Comparison of ENCODE assay signal across 16 mouse cellular contexts in genomic region chr1:37214144-37214543, GRCm38 (mm10). TPM values are rescaled to one million over a fixed set of nuclear protein-coding genes. Genes with fewer than 3 reads are reported as not detected.
"Had no signal": no experiment of that assay in that cellular context is flagged by ENCODE, and none has a peak within 500 bp of the region (broad histone marks: within the 10 kb centered on the region; RNA-seq: fewer than 3 reads in every experiment).

TSS of gene Cnga3 (plus strand) at chr1:37214434.

- H3K4me2 ChIP-seq: liver, embryonic 11.5 days; liver, embryonic 15.5 days had no signal

- H3K4me1 ChIP-seq: limb, embryonic 10.5 days; liver, embryonic 15.5 days had no signal

- H3K4me3 ChIP-seq: layer of hippocampus, adult 2 months; limb, embryonic 10.5 days; liver, embryonic 15.5 days had no signal

- ATAC-seq: lung, postnatal 0 days had no signal

- H3K27ac ChIP-seq: layer of hippocampus, adult 2 months; limb, embryonic 10.5 days; liver, embryonic 15.5 days had no signal

- H3K27me3 ChIP-seq: liver, embryonic 15.5 days had no signal

- DNase-seq: kidney, adult 18-20 months; kidney, postnatal 10 days; kidney, postnatal 4 days; lung, adult 2 months; lung, postnatal 36 days; right cerebral cortex, adult 18-20 months; right cerebral cortex, postnatal 25 days; thymus, postnatal 4 days had no signal

- H3K36me3 ChIP-seq: limb, embryonic 10.5 days; liver, embryonic 15.5 days had no signal

- H3K9ac ChIP-seq: liver, embryonic 15.5 days had no signal

- H3K9me3 ChIP-seq: limb, embryonic 10.5 days; liver, embryonic 15.5 days had no signal

RNA-seq across cellular contexts. Expression of gene Cnga3, which starts in this region (rescaled TPM):
- total RNA-seq: megakaryocyte progenitor cell, adult 5-6 weeks; neutrophil, adult 5-6 weeks had no signal
- polyA plus RNA-seq: kidney, embryonic 14.5 days; limb, embryonic 10.5 days; liver, embryonic 11.5 days; liver, embryonic 15.5 days; lung, postnatal 0 days had no signal
